In genomic region chr8:70517940-70518643, GRCm38 (mm10) we compare ENCODE assay signal across 19 mouse cellular contexts. TPM values are rescaled to one million over a fixed set of nuclear protein-coding genes. Genes with fewer than 3 reads are reported as not detected.
DNase-seq lines count a peak whose midpoint lies in the region; ATAC-seq and TF ChIP-seq lines count a peak whose summit lies in the region.
"Had no signal": no experiment of that assay in that cellular context is flagged by ENCODE, and none has a peak within 500 bp of the region (broad histone marks: within the 10 kb centered on the region; RNA-seq: fewer than 3 reads in every experiment).

No protein-coding gene starts in this region.

- no peak for ATAC-seq in limb, embryonic 13.5 days (ENCODE audit: low FRiP score, low read depth)
- ATAC-seq in hindbrain, embryonic 12.5 days (ENCODE audit: low FRiP score), result no peak
- no peak for ATAC-seq in heart, embryonic 11.5 days (replicated peaks; ENCODE audit: insufficient number of reproducible peaks, low FRiP score, low TSS enrichment)
- ATAC-seq: forebrain, embryonic 15.5 days; hindbrain, postnatal 0 days; Patski had no signal

- no peak overlapping the region for H3K4me3 ChIP-seq in limb, embryonic 13.5 days
- no peak overlapping the region for H3K4me3 ChIP-seq in limb, embryonic 10.5 days
- H3K4me3 ChIP-seq in E14TG2a.4 (replicated peaks; ENCODE audit: low read length) (peak overlapping the region; percentile 2; the same call in 1 of the 2 replicates), myocyte (no peak overlapping the region)
- H3K4me3 ChIP-seq in hindbrain, embryonic 12.5 days, result no peak overlapping the region
- no peak overlapping the region for H3K4me3 ChIP-seq in heart, embryonic 11.5 days (ENCODE audit: low read depth, low read length)
- H3K4me3 ChIP-seq: forebrain, embryonic 15.5 days; hindbrain, embryonic 13.5 days had no signal

- no peaks in the 10 kb centered on the region for H3K9me3 ChIP-seq in limb, embryonic 13.5 days
- H3K9me3 ChIP-seq in limb, embryonic 10.5 days (replicated peaks), result no peaks in the 10 kb centered on the region
- H3K9me3 ChIP-seq in E14TG2a.4 (ENCODE audit: low read length), result no peaks in the 10 kb centered on the region
- H3K9me3 ChIP-seq in hindbrain, embryonic 12.5 days (replicated peaks), result no peaks in the 10 kb centered on the region
- no peaks in the 10 kb centered on the region for H3K9me3 ChIP-seq in heart, embryonic 11.5 days (replicated peaks; ENCODE audit: control insufficient read depth, low read length)
- H3K9me3 ChIP-seq: forebrain, embryonic 15.5 days; hindbrain, embryonic 13.5 days had no signal

- DNase-seq in limb, embryonic 10.5 days (ENCODE audit: low spot score), result no peak
- DNase-seq in R1 (ENCODE audit: low read depth, low spot score), result peak; percentile 74
- DNase-seq: adrenal gland, postnatal 14 days; cerebellum, adult 11-12 months; cerebellum, adult 9-11 months; cerebellum, postnatal 36 days; gastrocnemius, postnatal 36 days; heart, adult 11 months; heart, postnatal 10 days; heart, postnatal 4 days had no signal

- H3K9ac ChIP-seq in limb, embryonic 13.5 days, result 0 out of 2 replicates have a peak overlapping the region, but pooled peaks have one; percentile 19
- H3K9ac ChIP-seq in hindbrain, embryonic 12.5 days, result no peak overlapping the region
- H3K9ac ChIP-seq in heart, embryonic 11.5 days (ENCODE audit: low read depth, low read length), result no peak overlapping the region
- H3K9ac ChIP-seq: forebrain, embryonic 15.5 days; hindbrain, embryonic 13.5 days had no signal

- H3K4me1 ChIP-seq in limb, embryonic 13.5 days, result peaks cover 10% of the 10 kb centered on the region
- peaks cover 11% of the 10 kb centered on the region for H3K4me1 ChIP-seq in limb, embryonic 10.5 days
- H3K4me1 ChIP-seq in E14TG2a.4 (replicated peaks; ENCODE audit: low read depth, low read length), result peaks cover 76% of the 10 kb centered on the region
- H3K4me1 ChIP-seq in hindbrain, embryonic 12.5 days, result peaks cover 6% of the 10 kb centered on the region
- peaks cover 6% of the 10 kb centered on the region; the same call in 1 of the 2 replicates for H3K4me1 ChIP-seq in heart, embryonic 11.5 days (ENCODE audit: control insufficient read depth, insufficient read depth, low read length)

- no peak overlapping the region for H3K4me2 ChIP-seq in limb, embryonic 13.5 days (replicated peaks)
- H3K4me2 ChIP-seq in myocyte (ENCODE audit: low read depth), result no peak overlapping the region
- H3K4me2 ChIP-seq in hindbrain, embryonic 12.5 days (replicated peaks), result no peak overlapping the region
- no peak overlapping the region for H3K4me2 ChIP-seq in heart, embryonic 11.5 days
- H3K4me2 ChIP-seq: forebrain, embryonic 15.5 days; hindbrain, embryonic 13.5 days had no signal

- H3K79me2 ChIP-seq in myocyte (ENCODE audit: control insufficient read depth, insufficient read depth), result no peaks in the 10 kb centered on the region

- H3K27me3 ChIP-seq in limb, embryonic 13.5 days, result no peaks in the 10 kb centered on the region
- H3K27me3 ChIP-seq in limb, embryonic 10.5 days (ENCODE audit: low read depth, poor library complexity, severe bottlenecking), result no peaks in the 10 kb centered on the region
- no peaks in the 10 kb centered on the region for H3K27me3 ChIP-seq in E14TG2a.4 (ENCODE audit: insufficient read depth, low read length)
- no peaks in the 10 kb centered on the region for H3K27me3 ChIP-seq in myocyte (ENCODE audit: control insufficient read depth, insufficient read depth, insufficient read length)
- no peaks in the 10 kb centered on the region for H3K27me3 ChIP-seq in hindbrain, embryonic 12.5 days
- H3K27me3 ChIP-seq in heart, embryonic 11.5 days (ENCODE audit: control insufficient read depth, insufficient read depth, low read length), result no peaks in the 10 kb centered on the region
- H3K27me3 ChIP-seq: forebrain, embryonic 15.5 days; hindbrain, embryonic 13.5 days; Patski had no signal

- no peak for TF ChIP-seq CTCF in E14TG2a.4 (conservative IDR thresholded peaks at IDR 0.05; ENCODE audit: low read length)

- peaks cover 50% of the 10 kb centered on the region for H3K36me3 ChIP-seq in limb, embryonic 13.5 days
- H3K36me3 ChIP-seq in limb, embryonic 10.5 days, result peaks cover 52% of the 10 kb centered on the region
- H3K36me3 ChIP-seq in E14TG2a.4 (ENCODE audit: insufficient read depth, low read length) (peaks cover 73% of the 10 kb centered on the region), myocyte (ENCODE audit: control insufficient read depth, insufficient read depth) (peaks cover 11% of the 10 kb centered on the region)
- peaks cover 30% of the 10 kb centered on the region for H3K36me3 ChIP-seq in hindbrain, embryonic 12.5 days
- peaks cover 2% of the 10 kb centered on the region; the same call in 1 of the 2 replicates for H3K36me3 ChIP-seq in heart, embryonic 11.5 days (ENCODE audit: control insufficient read depth, insufficient read depth, low read length)

- no peak overlapping the region for H3K27ac ChIP-seq in limb, embryonic 13.5 days
- H3K27ac ChIP-seq in limb, embryonic 10.5 days, result no peak overlapping the region
- H3K27ac ChIP-seq in hindbrain, embryonic 12.5 days, result no peak overlapping the region
- H3K27ac ChIP-seq in heart, embryonic 11.5 days (ENCODE audit: low read depth, low read length), result no peak overlapping the region
- H3K27ac ChIP-seq: forebrain, embryonic 15.5 days; hindbrain, embryonic 13.5 days; hindbrain, postnatal 0 days had no signal

- no peak for TF ChIP-seq POLR2A in myocyte (IDR thresholded peaks at IDR 0.05; ENCODE audit: insufficient read length, low read depth)

- no peak overlapping the region for H3ac ChIP-seq in myocyte (ENCODE audit: control insufficient read depth, insufficient read length)

- WGBS in limb, embryonic 13.5 days, result 74% methylated on average over 10 of the region's 10 CpGs
- 73% methylated on average over 10 of the region's 10 CpGs for WGBS in limb, embryonic 10.5 days
- 65% methylated on average over 10 of the region's 10 CpGs for WGBS in hindbrain, embryonic 12.5 days
- 73% methylated on average over 10 of the region's 10 CpGs for WGBS in heart, embryonic 11.5 days (ENCODE audit: insufficient replicate concordance)

TF ChIP-seq in myocyte, 11 proteins besides CTCF, POLR2A, EP300 and RAD21:
- TF ChIP-seq MAX (IDR thresholded peaks at IDR 0.05; ENCODE audit: low read depth) (no peak), MYOD1 (IDR thresholded peaks at IDR 0.05; ENCODE audit: control insufficient read depth in 1 of 3, insufficient read length in 2 of 3, low read depth in 2 of 3) (no peak), USF1 (IDR thresholded peaks at IDR 0.05; ENCODE audit: low read depth) (no peak), POLR2AphosphoS2 (IDR thresholded peaks at IDR 0.05; ENCODE audit: insufficient read length, low read depth) (peak; percentile 70), MYOG (IDR thresholded peaks at IDR 0.05; ENCODE audit: control insufficient read depth in 1 of 3, insufficient read depth in 1 of 3, insufficient read length in 2 of 3, low read depth in 2 of 3) (no peak), TCF12 (IDR thresholded peaks at IDR 0.05; ENCODE audit: insufficient read depth, poor library complexity, severe bottlenecking) (no peak), CEBPB (IDR thresholded peaks at IDR 0.05; ENCODE audit: insufficient read depth, poor library complexity, severe bottlenecking) (no peak), REST (IDR thresholded peaks at IDR 0.05; ENCODE audit: insufficient read depth, insufficient read length) (no peak)

RNA-seq across cellular contexts. Expression of gene Uba52, which starts 7.5 kb away (rescaled TPM):
- polyA plus RNA-seq in limb, embryonic 13.5 days (2015; fragmentation: Nextera tagmentation; extraction: Ambion mirVana), result 856 and 861 TPM in 2 replicates
- polyA plus RNA-seq in limb, embryonic 10.5 days (2016; fragmentation: Nextera tagmentation; extraction: Ambion mirVana), result 877 and 996 TPM in 2 replicates
- polyA plus RNA-seq in myocyte (2012; fragmentation: generic; extraction: Trizol), result 2,253 TPM
- polyA plus RNA-seq in hindbrain, embryonic 12.5 days (2016; fragmentation: Nextera tagmentation; extraction: Ambion mirVana), result 633 and 755 TPM in 2 replicates
- 798 and 827 TPM in 2 replicates for polyA plus RNA-seq in heart, embryonic 11.5 days (2014; fragmentation: Nextera tagmentation; extraction: Ambion mirVana)

RNA-seq across cellular contexts. Expression of gene Fkbp8, which starts 9.4 kb away (rescaled TPM):
- 284 and 290 TPM in 2 replicates for polyA plus RNA-seq in limb, embryonic 13.5 days (2015; fragmentation: Nextera tagmentation; extraction: Ambion mirVana)
- 297 and 310 TPM in 2 replicates for polyA plus RNA-seq in limb, embryonic 10.5 days (2016; fragmentation: Nextera tagmentation; extraction: Ambion mirVana)
- 329 TPM for polyA plus RNA-seq in myocyte (2012; fragmentation: generic; extraction: Trizol)
- polyA plus RNA-seq in hindbrain, embryonic 12.5 days (2016; fragmentation: Nextera tagmentation; extraction: Ambion mirVana), result 313 and 334 TPM in 2 replicates
- polyA plus RNA-seq in heart, embryonic 11.5 days (2014; fragmentation: Nextera tagmentation; extraction: Ambion mirVana), result 202 and 212 TPM in 2 replicates

RNA-seq across cellular contexts. Expression of gene Kxd1, which starts 9.7 kb away (rescaled TPM):
- polyA plus RNA-seq in limb, embryonic 13.5 days (2015; fragmentation: Nextera tagmentation; extraction: Ambion mirVana), result 49.3 and 53.4 TPM in 2 replicates
- 45.4 and 46.6 TPM in 2 replicates for polyA plus RNA-seq in limb, embryonic 10.5 days (2016; fragmentation: Nextera tagmentation; extraction: Ambion mirVana)
- polyA plus RNA-seq in myocyte (2012; fragmentation: generic; extraction: Trizol), result 73.8 TPM
- 47.1 and 48.5 TPM in 2 replicates for polyA plus RNA-seq in hindbrain, embryonic 12.5 days (2016; fragmentation: Nextera tagmentation; extraction: Ambion mirVana)
- 67.3 and 68.1 TPM in 2 replicates for polyA plus RNA-seq in heart, embryonic 11.5 days (2014; fragmentation: Nextera tagmentation; extraction: Ambion mirVana)

RNA-seq across cellular contexts. Expression of gene Rex1bd, which starts 11.5 kb away (rescaled TPM):
- 139 and 148 TPM in 2 replicates for polyA plus RNA-seq in limb, embryonic 13.5 days (2015; fragmentation: Nextera tagmentation; extraction: Ambion mirVana)
- 126 and 143 TPM in 2 replicates for polyA plus RNA-seq in limb, embryonic 10.5 days (2016; fragmentation: Nextera tagmentation; extraction: Ambion mirVana)
- polyA plus RNA-seq in myocyte (2012; fragmentation: generic; extraction: Trizol), result 259 TPM
- polyA plus RNA-seq in hindbrain, embryonic 12.5 days (2016; fragmentation: Nextera tagmentation; extraction: Ambion mirVana), result 118 TPM in 2 replicates
- 109 and 124 TPM in 2 replicates for polyA plus RNA-seq in heart, embryonic 11.5 days (2014; fragmentation: Nextera tagmentation; extraction: Ambion mirVana)

RNA-seq across cellular contexts. Expression of gene Ell, which starts 21.2 kb away (rescaled TPM):
- polyA plus RNA-seq in limb, embryonic 13.5 days (2015; fragmentation: Nextera tagmentation; extraction: Ambion mirVana), result 20.9 and 21.4 TPM in 2 replicates
- 20.9 and 26.1 TPM in 2 replicates for polyA plus RNA-seq in limb, embryonic 10.5 days (2016; fragmentation: Nextera tagmentation; extraction: Ambion mirVana)
- 12.7 TPM for polyA plus RNA-seq in myocyte (2012; fragmentation: generic; extraction: Trizol)
- 19.0 and 19.4 TPM in 2 replicates for polyA plus RNA-seq in hindbrain, embryonic 12.5 days (2016; fragmentation: Nextera tagmentation; extraction: Ambion mirVana)
- 14.1 and 14.7 TPM in 2 replicates for polyA plus RNA-seq in heart, embryonic 11.5 days (2014; fragmentation: Nextera tagmentation; extraction: Ambion mirVana)
